Mouse (Mus musculus) liver (tissue): Measurements from ENCODE around the gene Tmem121.
A peak's percentile ranks its signal among the peaks of the same experiment; 100 is the strongest.
"Not testable (repeated sequence)": the region's sequence is repeated elsewhere in the genome, so short reads cannot be mapped to it uniquely, and the experiment has no call there.

Experiments
- DNase-seq: peaks from one replicate; pipeline ENCODE4 v3.0.0-alpha.2; 2020; ENCODE audit warnings: mixed read lengths

Gene Tmem121

GRCm38 (mm10) chr12:113221289-113221688, 35.6 kb downstream of the Tmem121 start:
- peak; percentile 44 for DNase-seq

GRCm38 (mm10) chr12:113222121-113222636, 36.4 kb downstream of the Tmem121 start:
- DNase-seq, result peak; percentile 88

- DNase-seq, result peak; percentile 46
Measured at GRCm38 (mm10) chr12:113222748-113223147, 37.0 kb downstream of the Tmem121 start.

- DNase-seq, result no peak
Measured at GRCm38 (mm10) chr12:113224206-113224605, 38.5 kb downstream of the Tmem121 start.

- DNase-seq, result no peak
Measured at GRCm38 (mm10) chr12:113224687-113225091, 39.0 kb downstream of the Tmem121 start.

GRCm38 (mm10) chr12:113227970-113228593, 42.4 kb downstream of the Tmem121 start:
- DNase-seq, result no peak

- no peak for DNase-seq
Measured at GRCm38 (mm10) chr12:113230741-113231140, 45.0 kb downstream of the Tmem121 start.

GRCm38 (mm10) chr12:113231551-113232263, 46.0 kb downstream of the Tmem121 start:
- not testable (repeated sequence) for DNase-seq

GRCm38 (mm10) chr12:113232264-113232750, 46.6 kb downstream of the Tmem121 start:
- not testable (repeated sequence) for DNase-seq
